8 mouse cellular contexts compared by ENCODE assay signal in the genomic region with DNA sequence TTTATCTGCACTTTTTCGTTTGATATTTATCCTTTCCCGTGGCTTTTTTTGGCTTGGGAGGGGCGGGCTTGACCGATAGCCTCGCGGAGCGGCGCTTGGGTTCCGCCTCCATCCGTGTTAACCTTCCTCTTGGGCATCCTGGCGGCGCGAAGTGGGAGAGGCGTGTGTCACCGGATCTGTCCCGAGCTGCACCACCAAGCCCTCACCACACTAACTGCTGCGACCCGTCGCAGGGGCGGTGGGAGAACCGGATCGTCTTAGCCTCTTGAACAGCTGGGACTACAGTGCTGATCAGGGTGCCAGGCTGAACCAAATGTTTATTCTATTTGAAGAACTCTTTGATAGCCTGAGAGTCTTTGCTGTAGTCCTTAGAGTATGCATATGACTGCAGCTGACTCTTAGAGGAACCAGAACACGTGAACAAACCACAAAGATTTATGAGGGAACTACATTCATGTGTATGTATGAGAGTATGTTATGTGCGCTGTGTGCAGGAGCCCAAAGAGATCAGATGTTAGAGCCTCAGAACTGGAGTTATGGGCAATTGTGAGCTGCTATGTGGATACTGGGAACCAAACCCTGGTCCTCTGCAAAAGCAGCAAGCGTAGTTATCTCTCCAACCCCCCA. TPM values are rescaled to one million over a fixed set of nuclear protein-coding genes. Genes with fewer than 3 reads are reported as not detected.
DNase-seq lines count a peak whose midpoint lies in the region; ATAC-seq and TF ChIP-seq lines count a peak whose summit lies in the region.

No protein-coding gene starts in this region.

- TF ChIP-seq POLR2A in kidney, adult 2 months (IDR thresholded peaks at IDR 0.05; ENCODE audit: low read depth, low read length): no peak
- TF ChIP-seq POLR2A in embryonic fibroblast, embryonic 13.5 days (IDR thresholded peaks at IDR 0.05; ENCODE audit: low read depth, low read length): no peak

- no peaks in the 10 kb centered on the region for H3K36me3 ChIP-seq in kidney, adult 2 months (ENCODE audit: control insufficient read depth, insufficient read depth, low read length)
- H3K36me3 ChIP-seq in intestine, embryonic 16.5 days (ENCODE audit: control insufficient read depth, insufficient read depth, low read length): no peaks in the 10 kb centered on the region

- peak; percentile 30; the same call in 1 of the 2 replicates for ATAC-seq in intestine, embryonic 16.5 days

- no peaks in the 10 kb centered on the region for H3K27me3 ChIP-seq in kidney, adult 2 months (replicated peaks; ENCODE audit: control insufficient read depth, insufficient read depth, low read length)
- peaks cover 15% of the 10 kb centered on the region for H3K27me3 ChIP-seq in intestine, embryonic 16.5 days (replicated peaks; ENCODE audit: control insufficient read depth, insufficient read depth, low read length)

- H3K4me1 ChIP-seq in kidney, adult 2 months (ENCODE audit: control insufficient read depth, insufficient read depth, low read length): peaks cover 4% of the 10 kb centered on the region; the same call in 1 of the 2 replicates
- no peaks in the 10 kb centered on the region for H3K4me1 ChIP-seq in embryonic fibroblast, embryonic 13.5 days (ENCODE audit: control insufficient read depth, insufficient read depth, low read length)
- peaks cover 11% of the 10 kb centered on the region; the same call in 1 of the 2 replicates for H3K4me1 ChIP-seq in intestine, embryonic 16.5 days (ENCODE audit: control insufficient read depth, insufficient read depth, low read length)

- no peaks in the 10 kb centered on the region for H3K9me3 ChIP-seq in intestine, embryonic 16.5 days (ENCODE audit: control insufficient read depth, low read length)

- no peak for TF ChIP-seq CTCF in kidney, adult 2 months (conservative IDR thresholded peaks at IDR 0.05; ENCODE audit: insufficient read depth, insufficient read length, low read depth, low read length)
- TF ChIP-seq CTCF in embryonic fibroblast, embryonic 13.5 days (IDR thresholded peaks at IDR 0.05; ENCODE audit: borderline replicate concordance, insufficient read depth, low read length): no peak

- H3K4me3 ChIP-seq in kidney, adult 2 months (ENCODE audit: insufficient read depth, low read depth, low read length): no peak overlapping the region; the same call in 1 of the 2 replicates
- H3K4me3 ChIP-seq in embryonic fibroblast, embryonic 13.5 days (ENCODE audit: insufficient read depth, low read length): peak overlapping the region; percentile 13; the same call in 1 of the 2 replicates
- peak overlapping the region; percentile 19; the same call in 1 of the 2 replicates for H3K4me3 ChIP-seq in intestine, embryonic 16.5 days (ENCODE audit: low read length)

- H3K4me2 ChIP-seq in intestine, embryonic 16.5 days (ENCODE audit: low read depth, low read length): peak overlapping the region; percentile 46

- H3K9ac ChIP-seq in intestine, embryonic 16.5 days (ENCODE audit: low read depth, low read length): no peak overlapping the region

- WGBS in kidney, adult 2 months: 8% methylated on average over 25 of the region's 25 CpGs
- 9% methylated on average over 25 of the region's 25 CpGs for WGBS in intestine, embryonic 16.5 days

- DNase-seq in kidney, adult 2 months: peak; percentile 45
- no peak for DNase-seq in kidney, adult 9 months
- DNase-seq in lung, postnatal 10 days: peak; percentile 42
- DNase-seq in retina, embryonic 14.5 days (ENCODE audit: low spot score): peak; percentile 26
- no peak for DNase-seq in cerebellum, postnatal 10 days
- DNase-seq in frontal cortex, postnatal 36 days (ENCODE audit: low spot score in 2 of 2): no peak

- H3K27ac ChIP-seq in kidney, adult 2 months (ENCODE audit: insufficient read depth, low read depth, low read length): no peak overlapping the region
- H3K27ac ChIP-seq in embryonic fibroblast, embryonic 13.5 days (ENCODE audit: insufficient read depth, low read length): no peak overlapping the region
- no peak overlapping the region for H3K27ac ChIP-seq in intestine, embryonic 16.5 days (ENCODE audit: low read length)

RNA-seq across cellular contexts. Expression of a gene that starts 5.5 kb away (rescaled TPM):
- 101 and 122 TPM in 2 replicates for polyA plus RNA-seq in kidney, adult 2 months (2012; rRNA removed)
- 19.5 and 20.3 TPM in 2 replicates for polyA plus RNA-seq in embryonic fibroblast, embryonic 13.5 days (2011; ENCODE audit: insufficient read length, low read depth, missing spikeins)
- polyA plus RNA-seq in intestine, embryonic 16.5 days (2015; fragmentation: Nextera tagmentation; extraction: Ambion mirVana): 129 and 139 TPM in 2 replicates

RNA-seq across cellular contexts. Expression of a gene that starts 19.7 kb away (rescaled TPM):
- 11.1 and 11.4 TPM in 2 replicates for polyA plus RNA-seq in kidney, adult 2 months (2012; rRNA removed)
- 13.2 and 13.8 TPM in 2 replicates for polyA plus RNA-seq in embryonic fibroblast, embryonic 13.5 days (2011; ENCODE audit: insufficient read length, low read depth, missing spikeins)
- 9.7 and 10.6 TPM in 2 replicates for polyA plus RNA-seq in intestine, embryonic 16.5 days (2015; fragmentation: Nextera tagmentation; extraction: Ambion mirVana)

RNA-seq across cellular contexts. Expression of a gene that starts 33.9 kb away (rescaled TPM):
- not detected in 2 replicates for polyA plus RNA-seq in kidney, adult 2 months (2012; rRNA removed)
- polyA plus RNA-seq in embryonic fibroblast, embryonic 13.5 days (2011; ENCODE audit: insufficient read length, low read depth, missing spikeins): not detected in 2 replicates
- not detected in 2 replicates for polyA plus RNA-seq in intestine, embryonic 16.5 days (2015; fragmentation: Nextera tagmentation; extraction: Ambion mirVana)

Comparison
In these comparisons a context has a peak if more than half of its experiments do, and no peak if none do; other contexts are left out.
1. DNase-seq: peak in kidney, adult 2 months (single experiment), lung, postnatal 10 days (single experiment) and retina, embryonic 14.5 days (single experiment); none in kidney, adult 9 months (single experiment), cerebellum, postnatal 10 days (0 of 2) and frontal cortex, postnatal 36 days (0 of 2).